ENCODE assay signal across 8 mouse cellular contexts in the genomic region with DNA sequence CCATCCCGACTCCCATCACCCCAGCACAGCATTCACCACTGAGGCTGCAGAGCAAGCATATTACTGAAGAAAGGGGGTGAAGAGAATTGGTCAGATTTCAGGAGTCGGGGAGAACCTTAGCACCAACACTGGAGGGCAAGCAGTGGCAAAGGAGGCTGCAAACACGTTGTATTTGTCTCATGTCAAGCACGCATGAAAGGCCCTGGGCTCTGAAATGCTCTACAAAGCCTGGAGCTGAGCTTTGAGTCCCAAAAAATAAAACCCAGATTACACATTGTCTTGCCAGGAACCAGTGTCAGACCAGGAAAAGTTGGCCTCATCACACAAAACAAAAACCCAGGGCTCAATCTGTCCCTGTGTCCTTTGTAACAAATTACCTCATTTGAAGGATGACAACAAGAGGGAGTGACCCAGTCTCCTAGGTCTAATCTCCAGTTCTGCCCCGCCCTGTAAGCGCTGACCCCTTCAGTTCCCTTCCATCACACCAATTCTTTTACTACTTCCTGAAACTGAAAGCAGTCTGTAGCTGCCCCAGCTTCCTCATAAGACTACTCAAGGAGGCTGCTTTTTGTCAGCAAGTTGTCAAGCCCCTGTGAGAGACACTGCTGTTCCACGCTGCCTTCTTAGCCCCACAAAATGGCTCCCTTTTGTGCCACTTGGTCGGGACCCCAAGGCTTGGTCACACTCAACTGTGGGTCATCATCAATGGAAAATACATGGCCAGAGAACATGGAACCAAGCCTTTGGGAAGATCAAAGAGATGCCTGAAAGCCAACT. TPM values are rescaled to one million over a fixed set of nuclear protein-coding genes. Genes with fewer than 3 reads are reported as not detected.
DNase-seq lines count a peak whose midpoint lies in the region; ATAC-seq and TF ChIP-seq lines count a peak whose summit lies in the region.

No protein-coding gene starts in this region.

- H3K4me1 ChIP-seq in cerebellum, adult 2 months (ENCODE audit: control insufficient read depth, insufficient read depth, low read length) = peaks cover 10% of the 10 kb centered on the region; the same call in 1 of the 2 replicates
- peaks cover 62% of the 10 kb centered on the region for H3K4me1 ChIP-seq in liver, embryonic 15.5 days (replicated peaks)

- WGBS in cerebellum, adult 2 months = 25% methylated on average over 8 of the region's 8 CpGs
- 19% methylated on average over 8 of the region's 8 CpGs for WGBS in liver, embryonic 15.5 days (ENCODE audit: insufficient replicate concordance)

- no peak for TF ChIP-seq POLR2A in cerebellum, adult 2 months (IDR thresholded peaks at IDR 0.05; ENCODE audit: borderline replicate concordance, insufficient read depth, low read length)

- intact Hi-C loops in heart, postnatal 10 days (cut with DNase I) = no loop called here

- H3K9me3 ChIP-seq in liver, embryonic 15.5 days (replicated peaks) = no peaks in the 10 kb centered on the region

- no peak for DNase-seq in cerebellum, adult 2 months
- DNase-seq in heart, postnatal 10 days = peak; percentile 56 to 62
- peak; percentile 37 for DNase-seq in neural tube, embryonic 10.5 days (ENCODE audit: extremely low spot score, low spot score)
- no peak for DNase-seq in frontal cortex, postnatal 10 days (ENCODE audit: low spot score in 2 of 2)
- no peak for DNase-seq in right cerebral cortex, postnatal 14 days

- ATAC-seq in cerebellum, adult (ENCODE audit: insufficient number of reproducible peaks, low FRiP score, low TSS enrichment) = no peak
- ATAC-seq in common myeloid progenitor, adult 5-6 weeks (replicated peaks; ENCODE audit: low read depth, poor library complexity, severe bottlenecking) = peak; percentile 31
- no peak for ATAC-seq in liver, embryonic 15.5 days (ENCODE audit: insufficient read depth)

- no peaks in the 10 kb centered on the region for H3K27me3 ChIP-seq in cerebellum, adult 2 months (ENCODE audit: control insufficient read depth, insufficient read depth, low read length)
- no peaks in the 10 kb centered on the region for H3K27me3 ChIP-seq in liver, embryonic 15.5 days

- peak overlapping the region; percentile 78 for H3K4me2 ChIP-seq in liver, embryonic 15.5 days

- no peaks in the 10 kb centered on the region for H3K36me3 ChIP-seq in liver, embryonic 15.5 days (replicated peaks)

- no peak overlapping the region for H3K27ac ChIP-seq in cerebellum, adult 2 months (ENCODE audit: insufficient read depth, low read length)
- H3K27ac ChIP-seq in liver, embryonic 15.5 days (replicated peaks) = peak overlapping the region; percentile 89

- H3K9ac ChIP-seq in liver, embryonic 15.5 days = peak overlapping the region; percentile 95

- TF ChIP-seq CTCF in cerebellum, adult 2 months (IDR thresholded peaks at IDR 0.05; ENCODE audit: borderline replicate concordance, insufficient read depth, low read depth, low read length) = no peak

- H3K4me3 ChIP-seq in cerebellum, adult 2 months (replicated peaks; ENCODE audit: insufficient read depth, low read depth, low read length) = peak overlapping the region; percentile 89
- peak overlapping the region; percentile 91 for H3K4me3 ChIP-seq in liver, embryonic 15.5 days (replicated peaks)

RNA-seq across cellular contexts. Expression of a gene that starts 1.6 kb away (rescaled TPM):
- polyA plus RNA-seq in cerebellum, adult 2 months (2012; rRNA removed) = 75.1 and 77.2 TPM in 2 replicates
- total RNA-seq in common myeloid progenitor, adult 5-6 weeks (2017) = 152 and 171 TPM in 2 replicates
- total RNA-seq in heart, postnatal 10 days (2021) = 100 to 1,000 TPM; 338 to 393 TPM
- polyA plus RNA-seq in liver, embryonic 15.5 days (2015; fragmentation: Nextera tagmentation; extraction: Ambion mirVana) = 233 and 234 TPM in 2 replicates

RNA-seq across cellular contexts. Expression of a gene that starts 20.9 kb away (rescaled TPM):
- polyA plus RNA-seq in cerebellum, adult 2 months (2012; rRNA removed) = 98.2 and 102 TPM in 2 replicates
- total RNA-seq in common myeloid progenitor, adult 5-6 weeks (2017) = 92.2 and 98.6 TPM in 2 replicates
- total RNA-seq in heart, postnatal 10 days (2021) = 10 to 100 TPM; 24.6 to 26.7 TPM
- polyA plus RNA-seq in liver, embryonic 15.5 days (2015; fragmentation: Nextera tagmentation; extraction: Ambion mirVana) = 38.1 and 41.9 TPM in 2 replicates

RNA-seq across cellular contexts. Expression of a gene that starts 23.5 kb away (rescaled TPM):
- polyA plus RNA-seq in cerebellum, adult 2 months (2012; rRNA removed) = 260 and 273 TPM in 2 replicates
- total RNA-seq in common myeloid progenitor, adult 5-6 weeks (2017) = 592 and 605 TPM in 2 replicates
- total RNA-seq in heart, postnatal 10 days (2021) = 100 to 1,000 TPM; 217 to 251 TPM
- 301 and 355 TPM in 2 replicates for polyA plus RNA-seq in liver, embryonic 15.5 days (2015; fragmentation: Nextera tagmentation; extraction: Ambion mirVana)

RNA-seq across cellular contexts. Expression of a gene that starts 37.1 kb away (rescaled TPM):
- polyA plus RNA-seq in cerebellum, adult 2 months (2012; rRNA removed) = 7.3 and 8.5 TPM in 2 replicates
- total RNA-seq in common myeloid progenitor, adult 5-6 weeks (2017) = 4.2 and 6.5 TPM in 2 replicates
- total RNA-seq in heart, postnatal 10 days (2021) = 1 to 10 TPM; 2.3 to 2.6 TPM
- polyA plus RNA-seq in liver, embryonic 15.5 days (2015; fragmentation: Nextera tagmentation; extraction: Ambion mirVana) = 3.3 and 3.5 TPM in 2 replicates

RNA-seq across cellular contexts. Expression of a gene that starts 50.3 kb away (rescaled TPM):
- polyA plus RNA-seq in cerebellum, adult 2 months (2012; rRNA removed) = 0.08 and 0.25 TPM in 2 replicates
- not detected in 2 replicates for total RNA-seq in common myeloid progenitor, adult 5-6 weeks (2017)
- under 1 TPM; 0.15 to 0.57 TPM for total RNA-seq in heart, postnatal 10 days (2021)
- 0.08 and 0.15 TPM in 2 replicates for polyA plus RNA-seq in liver, embryonic 15.5 days (2015; fragmentation: Nextera tagmentation; extraction: Ambion mirVana)

Comparison
In these comparisons a context has a peak if more than half of its experiments do, and no peak if none do; other contexts are left out.
1. DNase-seq: peak in heart, postnatal 10 days (2 of 2) and neural tube, embryonic 10.5 days (single experiment); none in cerebellum, adult 2 months (0 of 2), frontal cortex, postnatal 10 days (0 of 2) and right cerebral cortex, postnatal 14 days (single experiment).